Mouse (Mus musculus) small intestine, adult 2 months (tissue): ENCODE measurements around the gene Ntpcr. TPM values are rescaled to one million over a fixed set of nuclear protein-coding genes. Genes with fewer than 3 reads are reported as not detected.

Experiments
- H3K27ac ChIP-seq: fragments of 200-500 bp; 2 replicates; pipeline ENCODE4 v1.5.1; 2012; ENCODE audit warnings: low read depth, low read length, control low read depth, inconsistent platforms; ENCODE audit not compliant: insufficient read depth
- H3K27me3 ChIP-seq: fragments of 200-500 bp; 2 replicates; pipeline ENCODE4 v1.6.1; 2012; ENCODE audit warnings: mild to moderate bottlenecking, moderate library complexity, low read length, inconsistent platforms; ENCODE audit not compliant: control insufficient read depth, insufficient read depth
- H3K36me3 ChIP-seq: fragments of 200-500 bp; 2 replicates; pipeline ENCODE4 v1.6.1; 2012; ENCODE audit warnings: mild to moderate bottlenecking, low read length, control low read depth, inconsistent platforms; ENCODE audit not compliant: control insufficient read depth, insufficient read depth
- H3K4me1 ChIP-seq: fragments of 200-500 bp; 2 replicates; pipeline ENCODE4 v1.6.1; 2012; ENCODE audit warnings: low read length, inconsistent platforms, mixed read lengths; ENCODE audit not compliant: control insufficient read depth, insufficient read depth, insufficient read length
- H3K4me3 ChIP-seq: fragments of 200-500 bp; 2 replicates; pipeline ENCODE4 v1.5.1; 2012; ENCODE audit warnings: low read depth, mild to moderate bottlenecking, control low read depth, inconsistent platforms, low read length, moderate library complexity
- CTCF ChIP-seq: fragments of 200-500 bp; IDR thresholded peaks from 2 replicates; pipeline ENCODE4 v1.5.1; 2012; ENCODE audit warnings: low read depth, mild to moderate bottlenecking, control low read depth, inconsistent platforms, low read length, moderate library complexity, mixed read lengths; ENCODE audit not compliant: insufficient replicate concordance, insufficient read length; ENCODE audit errors: extremely low read depth
- POLR2A ChIP-seq: fragments of 200-500 bp; IDR thresholded peaks from 2 replicates; pipeline ENCODE4 v1.6.1; 2012; ENCODE audit warnings: low read depth, mild to moderate bottlenecking, control low read depth, inconsistent platforms, low read length, moderate library complexity
- WGBS: fragments of 180-500 bp; shearing (Covaris S2); methylation state at CpG from one replicate; pipeline ENCODE4 v1.1.7; 2018; 5-methylcytosine and 5-hydroxymethylcytosine counted together
- polyA plus RNA-seq: library from polyadenylated mRNA; depleted of rRNA; stranded (reverse); fragments of >200 nt; gene quantifications from 2 replicates; pipeline ENCODE4 v1.2.3, GENCODE M21; 2012; rRNA removed

Ntpcr gene
- polyA plus RNA-seq, 1 experiment = 18.9 TPM

- 48% methylated on average over 9 of the region's 9 CpGs for WGBS
- Histone ChIP-seq H3K36me3 (no peaks in the 10 kb centered on the region), H3K4me1 (no peaks in the 10 kb centered on the region), H3K27ac (no peak overlapping the region), H3K27me3 (no peaks in the 10 kb centered on the region), H3K4me3 (no peak overlapping the region)
- no peak for TF ChIP-seq CTCF
- no peak for TF ChIP-seq POLR2A
Observed at GRCm38 (mm10) chr8:125792816-125793455, 63.2 kb downstream of the Ntpcr start.

DNA sequence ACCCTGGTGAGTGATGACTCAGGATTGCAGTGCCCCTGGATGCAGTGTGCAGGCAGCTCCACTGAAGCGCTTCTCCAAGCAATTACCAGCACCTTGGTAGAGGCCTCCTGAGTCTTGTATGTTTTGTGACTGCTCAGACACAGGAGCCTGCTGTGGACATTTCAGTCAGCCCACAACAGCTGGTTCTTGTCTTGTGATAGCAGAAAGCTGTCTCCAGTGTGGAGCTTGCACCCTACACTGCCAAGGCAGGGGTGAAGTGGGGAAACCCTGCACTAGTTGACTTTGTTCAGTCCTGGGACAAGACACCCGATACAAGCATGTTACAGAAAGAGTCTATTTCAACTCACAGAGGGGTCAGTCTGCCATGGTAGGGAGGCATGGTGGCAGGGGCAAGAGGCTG, 65.6 kb downstream of the Ntpcr start:
- no peaks in the 10 kb centered on the region for H3K4me1 ChIP-seq
- TF ChIP-seq CTCF = no peak
- TF ChIP-seq POLR2A = no peak
- H3K27me3 ChIP-seq = no peaks in the 10 kb centered on the region
- H3K4me3 ChIP-seq = no peak overlapping the region
- WGBS = 79% methylated on average over 2 of the region's 2 CpGs
- no peaks in the 10 kb centered on the region for H3K36me3 ChIP-seq
- no peak overlapping the region for H3K27ac ChIP-seq

GRCm38 (mm10) chr8:125796970-125797369, 67.2 kb downstream of the Ntpcr start:
- WGBS = 84% methylated on average over 2 of the region's 2 CpGs
- Histone ChIP-seq H3K27ac (no peak overlapping the region), H3K36me3 (no peaks in the 10 kb centered on the region), H3K27me3 (no peaks in the 10 kb centered on the region), H3K4me3 (no peak overlapping the region), H3K4me1 (no peaks in the 10 kb centered on the region)
- TF ChIP-seq POLR2A = no peak
- TF ChIP-seq CTCF = no peak

Other genes with a start within 250 kb of the Ntpcr start
- gene Sipa1l2, start 160.2 kb upstream of the Ntpcr start, polyA plus RNA-seq = 6.3 and 9.7 TPM in 2 replicates
- gene Map10, start 60.1 kb upstream of the Ntpcr start, polyA plus RNA-seq = 0.70 and 0.93 TPM in 2 replicates
- gene Pcnx2, start 168.4 kb downstream of the Ntpcr start, polyA plus RNA-seq = 0.08 and 0.39 TPM in 2 replicates
- gene Map3k21, start 180.5 kb downstream of the Ntpcr start, polyA plus RNA-seq = 8.2 and 14.5 TPM in 2 replicates